Mouse (Mus musculus) bone marrow macrophage, adult 2 months (primary cell): ENCODE measurements around the gene Arf3.

Experiments
- CTCF ChIP-seq: IDR thresholded peaks from 2 replicates; pipeline ENCODE4 v1.5.1; 2012; ENCODE audit warnings: low read depth, mild to moderate bottlenecking, low read length, moderate library complexity
- POLR2A ChIP-seq: IDR thresholded peaks from 2 replicates; pipeline ENCODE4 v1.6.1; 2012; ENCODE audit warnings: mild to moderate bottlenecking, low read depth, low read length, borderline replicate concordance

DNA sequence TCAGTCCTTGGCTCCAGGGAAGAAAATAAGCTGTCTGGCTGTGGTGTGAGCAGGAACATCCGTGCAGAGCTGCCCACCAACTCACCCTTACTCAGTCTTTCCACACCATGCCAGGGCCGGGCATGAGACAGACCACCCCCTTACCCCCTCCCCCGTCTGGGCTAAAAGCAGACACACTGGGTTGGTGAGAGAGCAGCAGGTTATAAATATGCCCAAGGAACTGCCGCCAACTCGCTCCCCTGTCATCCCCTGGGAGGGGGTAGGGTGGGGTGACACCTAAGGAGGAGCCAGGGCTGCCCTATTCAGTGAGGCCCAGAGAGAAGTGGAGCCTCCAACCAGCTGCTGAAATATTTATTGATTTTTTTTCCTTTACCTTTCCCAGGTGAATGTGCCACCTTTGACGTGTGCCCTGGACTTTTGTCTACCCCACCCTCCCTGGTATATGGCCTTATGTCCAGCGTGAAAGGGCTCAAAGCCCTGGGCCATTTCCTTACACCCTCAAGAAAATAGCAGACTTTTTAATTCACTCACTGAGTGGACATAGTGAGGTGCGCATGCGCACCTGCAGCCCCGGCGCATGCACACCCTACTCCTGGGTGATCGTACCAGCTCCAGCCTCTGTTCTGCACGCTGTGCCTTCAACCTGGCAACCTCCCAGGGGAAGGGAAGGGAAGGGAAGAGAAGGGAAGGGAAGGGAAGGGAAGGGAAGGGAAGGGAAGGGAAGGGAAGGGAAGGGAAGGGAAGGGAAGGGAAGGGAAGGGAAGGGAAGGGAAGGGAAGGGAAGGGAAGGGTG, 34.0 kb upstream of the Arf3 start:
- TF ChIP-seq CTCF (no peak), POLR2A (no peak)
